Mouse (Mus musculus): Measurements from ENCODE around the gene Rnaset2a. TPM values are rescaled to one million over a fixed set of nuclear protein-coding genes. Genes with fewer than 3 reads are reported as not detected.
"Not testable (repeated sequence)": the region's sequence is repeated elsewhere in the genome, so short reads cannot be mapped to it uniquely, and the experiment has no call there.

Rnaset2a gene
- polyA plus RNA-seq, 1 experiment from 2014 or later = 8.3 TPM

GRCm38 (mm10) chr17:8167436-8167835 is 19.5 kb upstream of the Rnaset2a start:
- not testable (repeated sequence) for H3K27ac ChIP-seq (ENCODE audit: low read depth, low read length); ATAC-seq (ENCODE audit: low read depth); H3K4me1 ChIP-seq (ENCODE audit: control insufficient read depth, insufficient read depth, low read length)

GRCm38 (mm10) chr17:8166454-8166853 is 18.6 kb upstream of the Rnaset2a start:
- H3K27ac ChIP-seq (ENCODE audit: low read depth, low read length); H3K27me3 ChIP-seq (ENCODE audit: control insufficient read depth, insufficient read depth, low read length); H3K4me1 ChIP-seq (ENCODE audit: control insufficient read depth, insufficient read depth, low read length); ATAC-seq (ENCODE audit: low read depth); H3K4me3 ChIP-seq (ENCODE audit: low read depth, low read length); H3K9ac ChIP-seq (replicated peaks; ENCODE audit: low read depth, low read length); H3K9me3 ChIP-seq (ENCODE audit: control insufficient read depth, low read length): not testable (repeated sequence)
- WGBS = 14% methylated on average over 1 of the region's 3 CpGs
- H3K36me3 ChIP-seq (ENCODE audit: control insufficient read depth, insufficient read depth, low read length) = peaks cover 13% of the 10 kb centered on the region
- H3K4me2 ChIP-seq (ENCODE audit: low read depth, low read length) = peak overlapping the region; percentile 36; the same call in 1 of the 2 replicates

More at GRCm38 (mm10) chr17:8167436-8167835, 19.5 kb upstream of the Rnaset2a start:
- WGBS = 98% methylated on average over 5 of the region's 8 CpGs
- H3K4me2 ChIP-seq (ENCODE audit: low read depth, low read length); H3K4me3 ChIP-seq (ENCODE audit: low read depth, low read length); H3K9ac ChIP-seq (replicated peaks; ENCODE audit: low read depth, low read length); H3K27me3 ChIP-seq (ENCODE audit: control insufficient read depth, insufficient read depth, low read length); H3K9me3 ChIP-seq (ENCODE audit: control insufficient read depth, low read length): not testable (repeated sequence)
- peaks cover 22% of the 10 kb centered on the region for H3K36me3 ChIP-seq (ENCODE audit: control insufficient read depth, insufficient read depth, low read length)

- not testable (repeated sequence) for H3K27ac ChIP-seq (ENCODE audit: low read depth, low read length); H3K27me3 ChIP-seq (ENCODE audit: control insufficient read depth, insufficient read depth, low read length); H3K9ac ChIP-seq (replicated peaks; ENCODE audit: low read depth, low read length); H3K4me1 ChIP-seq (ENCODE audit: control insufficient read depth, insufficient read depth, low read length); ATAC-seq (ENCODE audit: low read depth); H3K9me3 ChIP-seq (ENCODE audit: control insufficient read depth, low read length)
- Histone ChIP-seq H3K4me2 (ENCODE audit: low read depth, low read length) (peak overlapping the region; percentile 36), H3K36me3 (ENCODE audit: control insufficient read depth, insufficient read depth, low read length) (peaks cover 13% of the 10 kb centered on the region), H3K4me3 (ENCODE audit: low read depth, low read length) (peak overlapping the region; percentile 38)
- WGBS = under 1% methylated on average over 11 of the region's 11 CpGs
Measured at GRCm38 (mm10) chr17:8165977-8166376, 18.1 kb upstream of the Rnaset2a start.

GRCm38 (mm10) chr17:8165608-8165945 is 17.7 kb upstream of the Rnaset2a start:
- H3K9ac ChIP-seq (replicated peaks; ENCODE audit: low read depth, low read length) = 0 out of 2 replicates have a peak overlapping the region, but pooled peaks have one; percentile 34
- H3K4me1 ChIP-seq (ENCODE audit: control insufficient read depth, insufficient read depth, low read length); H3K27ac ChIP-seq (ENCODE audit: low read depth, low read length); H3K9me3 ChIP-seq (ENCODE audit: control insufficient read depth, low read length); ATAC-seq (ENCODE audit: low read depth); H3K27me3 ChIP-seq (ENCODE audit: control insufficient read depth, insufficient read depth, low read length): not testable (repeated sequence)
- peaks cover 12% of the 10 kb centered on the region for H3K36me3 ChIP-seq (ENCODE audit: control insufficient read depth, insufficient read depth, low read length)
- H3K4me3 ChIP-seq (ENCODE audit: low read depth, low read length) = peak overlapping the region; percentile 38
- WGBS = 0% methylated on average over 33 of the region's 42 CpGs
- peak overlapping the region; percentile 36; the same call in 1 of the 2 replicates for H3K4me2 ChIP-seq (ENCODE audit: low read depth, low read length)

GRCm38 (mm10) chr17:8164701-8165607 is 17.1 kb upstream of the Rnaset2a start, which contains the start of gene Fgfr1op:
Gene Fgfr1op, plus strand, starts transcription at chr17:8165501.
- H3K27ac ChIP-seq (ENCODE audit: low read depth, low read length); H3K27me3 ChIP-seq (ENCODE audit: control insufficient read depth, insufficient read depth, low read length); H3K4me1 ChIP-seq (ENCODE audit: control insufficient read depth, insufficient read depth, low read length); H3K36me3 ChIP-seq (ENCODE audit: control insufficient read depth, insufficient read depth, low read length); H3K9me3 ChIP-seq (ENCODE audit: control insufficient read depth, low read length): not testable (repeated sequence)
- WGBS = 2% methylated on average over 12 of the region's 55 CpGs
- Histone ChIP-seq H3K9ac (replicated peaks; ENCODE audit: low read depth, low read length) (0 out of 2 replicates have a peak within 1 kb of the TSS, but pooled peaks have one; percentile 34), H3K4me2 (ENCODE audit: low read depth, low read length) (peak within 1 kb of the TSS; percentile 36), H3K4me3 (ENCODE audit: low read depth, low read length) (peak within 1 kb of the TSS; percentile 38)
- peak; percentile 97 for ATAC-seq (ENCODE audit: low read depth)

GRCm38 (mm10) chr17:8160969-8161368 is 13.1 kb upstream of the Rnaset2a start:
- H3K36me3 ChIP-seq (ENCODE audit: control insufficient read depth, insufficient read depth, low read length); H3K27ac ChIP-seq (ENCODE audit: low read depth, low read length): not testable (repeated sequence)
- 5% methylated on average over 1 of the region's 3 CpGs for WGBS

GRCm38 (mm10) chr17:8158627-8159026 is 10.7 kb upstream of the Rnaset2a start:
- not testable (repeated sequence) for H3K27me3 ChIP-seq (ENCODE audit: control insufficient read depth, insufficient read depth, low read length); H3K4me2 ChIP-seq (ENCODE audit: low read depth, low read length); H3K9ac ChIP-seq (replicated peaks; ENCODE audit: low read depth, low read length); H3K9me3 ChIP-seq (ENCODE audit: control insufficient read depth, low read length); H3K36me3 ChIP-seq (ENCODE audit: control insufficient read depth, insufficient read depth, low read length); H3K4me3 ChIP-seq (ENCODE audit: low read depth, low read length); H3K4me1 ChIP-seq (ENCODE audit: control insufficient read depth, insufficient read depth, low read length); ATAC-seq (ENCODE audit: low read depth); H3K27ac ChIP-seq (ENCODE audit: low read depth, low read length)
- no CpG with 5 or more reads among the region's 1 CpGs for WGBS

More at GRCm38 (mm10) chr17:8160969-8161368, 13.1 kb upstream of the Rnaset2a start:
- ATAC-seq (ENCODE audit: low read depth); H3K4me2 ChIP-seq (ENCODE audit: low read depth, low read length); H3K27me3 ChIP-seq (ENCODE audit: control insufficient read depth, insufficient read depth, low read length); H3K4me3 ChIP-seq (ENCODE audit: low read depth, low read length); H3K4me1 ChIP-seq (ENCODE audit: control insufficient read depth, insufficient read depth, low read length); H3K9me3 ChIP-seq (ENCODE audit: control insufficient read depth, low read length); H3K9ac ChIP-seq (replicated peaks; ENCODE audit: low read depth, low read length): not testable (repeated sequence)

- not testable (repeated sequence) for H3K4me1 ChIP-seq (ENCODE audit: control insufficient read depth, insufficient read depth, low read length); H3K27ac ChIP-seq (ENCODE audit: low read depth, low read length); H3K36me3 ChIP-seq (ENCODE audit: control insufficient read depth, insufficient read depth, low read length); H3K9ac ChIP-seq (replicated peaks; ENCODE audit: low read depth, low read length); H3K4me2 ChIP-seq (ENCODE audit: low read depth, low read length); H3K27me3 ChIP-seq (ENCODE audit: control insufficient read depth, insufficient read depth, low read length); H3K4me3 ChIP-seq (ENCODE audit: low read depth, low read length); H3K9me3 ChIP-seq (ENCODE audit: control insufficient read depth, low read length); ATAC-seq (ENCODE audit: low read depth)
- WGBS = no CpG with 5 or more reads among the region's 8 CpGs
Measured at GRCm38 (mm10) chr17:8155982-8156381, 8.1 kb upstream of the Rnaset2a start.

- H3K4me3 ChIP-seq (ENCODE audit: low read depth, low read length); H3K27me3 ChIP-seq (ENCODE audit: control insufficient read depth, insufficient read depth, low read length); H3K4me2 ChIP-seq (ENCODE audit: low read depth, low read length); H3K36me3 ChIP-seq (ENCODE audit: control insufficient read depth, insufficient read depth, low read length); H3K9ac ChIP-seq (replicated peaks; ENCODE audit: low read depth, low read length); H3K4me1 ChIP-seq (ENCODE audit: control insufficient read depth, insufficient read depth, low read length); ATAC-seq (ENCODE audit: low read depth); H3K27ac ChIP-seq (ENCODE audit: low read depth, low read length); H3K9me3 ChIP-seq (ENCODE audit: control insufficient read depth, low read length): not testable (repeated sequence)
- 86% methylated on average over 6 of the region's 7 CpGs for WGBS
Measured at GRCm38 (mm10) chr17:8155010-8155409, 7.1 kb upstream of the Rnaset2a start.

Data from neural tube, embryonic 14.5 days (tissue).